Mouse (Mus musculus) Patski (cell line): ENCODE data around the gene Myl3. TPM values are rescaled to one million over a fixed set of nuclear protein-coding genes. Genes with fewer than 3 reads are reported as not detected.

ENCODE experiments used
- ATAC-seq: fragments of 100-300 bp; one replicate; pipeline ENCODE4 v1.8.0; 2021
- CTCF ChIA-PET: fragments of 350-600 bp; sonication (Branson Sonifier 250); formaldehyde crosslinking; loops from one replicate; lab custom pipeline; 2022; ENCODE audit warnings: inconsistent platforms; lab: Charles Lee
- POLR2A ChIA-PET: fragments of 350-600 bp; sonication (Branson Sonifier 250); formaldehyde crosslinking; loops from one replicate; lab custom pipeline; 2022; ENCODE audit warnings: antibody characterized with exemption, inconsistent platforms; lab: Charles Lee
- DNase-seq: peaks from one replicate; pipeline ENCODE4 v3.0.0-alpha.2; 2011; ENCODE audit warnings: low read depth, low spot score
- H3K27me3 ChIP-seq: fragments of 371-371 bp; one replicate; pipeline ENCODE4 v1.5.1; 2021
- CTCF ChIP-seq: fragments of 100-300 bp; IDR thresholded peaks from one replicate; pipeline ENCODE4 v1.5.1; 2021
- in situ Hi-C: fragments of 300-500 bp; cut with MboI; formaldehyde crosslinking; loops from 3 replicates; pipeline ENCODE4 v1.11.1; 2018; ENCODE audit warnings: low pct_unique_long_range_greater_than_20kb, mixed read lengths
- polyA plus RNA-seq: library from polyadenylated mRNA; unstranded; gene quantifications from one replicate; pipeline ENCODE4 v1.2.3, GENCODE M21; 2021

The Myl3 gene
- polyA plus RNA-seq, 1 experiment from 2014 or later, result 0.19 TPM

DNA sequence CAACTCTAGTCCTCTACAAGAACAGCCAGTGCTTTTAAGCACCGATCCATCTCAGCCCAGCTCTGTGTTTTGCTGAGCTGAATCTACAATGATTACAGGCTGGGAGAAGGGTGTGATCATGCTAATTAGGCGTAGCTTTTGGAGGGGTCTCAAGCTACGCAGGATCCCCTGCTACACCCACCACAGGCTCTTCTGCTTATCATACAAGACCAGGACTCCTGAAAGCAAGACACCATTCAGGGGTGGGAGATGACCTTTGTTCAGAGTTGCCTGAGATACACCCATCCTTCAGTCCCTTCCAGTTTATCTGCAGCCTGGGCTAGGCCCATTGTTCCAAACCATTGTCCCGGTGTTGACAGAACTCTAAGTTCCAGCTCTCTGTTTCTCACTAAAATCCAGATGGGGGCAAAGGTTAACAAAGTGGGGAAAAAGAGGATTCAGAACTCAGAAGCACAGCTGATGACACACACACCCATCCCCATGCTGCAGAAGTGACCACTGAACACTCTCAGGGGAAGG, 11.3 kb downstream of the Myl3 start:
- in situ Hi-C loops, result no loop called here
- TF ChIP-seq CTCF, result no peak
- DNase-seq, result no peak
- ATAC-seq, result no peak
- ChIA-PET POLR2A (no interaction called here), CTCF (interaction anchor here (0.9 to 1.5 kb wide), 3 partner anchors 13 to 37 kb away, joined by 3 to 4 read pairs (median 4); no protein-coding TSS in a partner anchor)
- no peaks in the 10 kb centered on the region for H3K27me3 ChIP-seq

GRCm38 (mm10) chr9:110753773-110754172, 12.1 kb downstream of the Myl3 start:
- in situ Hi-C loops, result no loop called here
- POLR2A ChIA-PET, result interaction anchor here (0.7 kb wide), 1 partner anchor 34 kb away, joined by 4 read pairs; no protein-coding TSS in a partner anchor
- ATAC-seq, result no peak
- no peak for TF ChIP-seq CTCF
- CTCF ChIA-PET, result interaction anchor here (1.0 kb wide), 1 partner anchor 27 kb away, joined by 3 read pairs; no protein-coding TSS in a partner anchor
- no peak for DNase-seq
- H3K27me3 ChIP-seq, result no peaks in the 10 kb centered on the region

DNA sequence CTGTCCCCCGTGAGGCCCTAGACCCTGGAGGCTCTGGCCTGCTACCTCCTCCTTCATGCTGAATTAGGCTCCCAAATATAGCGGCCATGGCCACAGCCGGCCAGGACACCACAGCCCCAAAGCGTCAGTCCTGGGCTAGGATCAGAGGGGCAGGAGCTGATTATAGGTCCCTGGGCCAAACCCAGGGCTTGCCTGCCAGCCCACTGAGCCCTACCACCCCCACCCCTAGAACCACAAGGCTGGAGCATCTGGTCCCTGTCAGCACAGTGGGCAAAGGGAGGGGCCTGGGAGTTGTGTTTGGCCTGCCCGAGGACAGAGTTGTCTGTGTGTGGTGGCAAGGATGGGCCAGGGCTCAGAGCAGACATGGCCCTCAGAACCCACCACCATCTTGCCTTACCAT, 16.2 kb downstream of the Myl3 start:
- in situ Hi-C loops, result loop anchor here (5.0 kb wide), 1 partner anchor 41 kb away; no protein-coding TSS in a partner anchor
- no peak for TF ChIP-seq CTCF
- ChIA-PET POLR2A (no interaction called here), CTCF (interaction anchor here (1.2 to 5.2 kb wide), 4 partner anchors 24 to 43 kb away, joined by 3 to 45 read pairs (median 28); no protein-coding TSS in a partner anchor)
- ATAC-seq (no peak), DNase-seq (no peak)
- H3K27me3 ChIP-seq, result no peaks in the 10 kb centered on the region

DNA sequence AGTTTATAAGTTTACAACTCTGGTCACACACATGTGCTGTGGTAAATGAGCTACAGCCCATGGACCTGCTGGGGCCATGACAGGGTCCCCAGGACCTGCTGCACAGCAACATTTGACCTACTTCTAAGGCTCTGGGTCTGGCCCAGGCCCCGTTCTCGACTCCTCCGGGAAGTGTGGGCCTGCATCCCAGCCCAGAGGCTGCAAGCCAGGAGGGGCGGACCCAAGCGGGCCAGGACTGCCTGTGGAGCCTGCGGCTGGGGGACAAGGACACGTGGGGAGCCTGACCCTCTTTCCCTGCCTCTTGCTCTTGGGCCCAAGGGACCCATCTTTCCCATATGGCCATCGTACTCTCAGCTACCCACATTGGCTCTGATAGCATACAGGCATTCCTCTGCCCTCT, 16.9 kb downstream of the Myl3 start:
- no peak for ATAC-seq
- ChIA-PET CTCF (interaction anchor here (0.8 to 5.2 kb wide), 12 partner anchors 10 to 44 kb away, joined by 3 to 45 read pairs (median 7); partner anchors contain the start of gene Myl3), POLR2A (interaction anchor here (1.3 kb wide), 1 partner anchor 9 kb away, joined by 3 read pairs; no protein-coding TSS in a partner anchor)
- in situ Hi-C loops, result loop anchor here (5.0 kb wide), 1 partner anchor 41 kb away; no protein-coding TSS in a partner anchor
- H3K27me3 ChIP-seq, result no peaks in the 10 kb centered on the region
- no peak for TF ChIP-seq CTCF
- no peak for DNase-seq

- no peaks in the 10 kb centered on the region for H3K27me3 ChIP-seq
- ChIA-PET POLR2A (interaction anchor here (1.2 to 1.3 kb wide), 2 partner anchors 9 to 43 kb away, joined by 3 read pairs; no protein-coding TSS in a partner anchor), CTCF (interaction anchor here (0.7 to 5.2 kb wide), 16 partner anchors 10 to 121 kb away, joined by 3 to 45 read pairs (median 6); partner anchors contain the start of genes Als2cl, Myl3, Pth1r and Tmie)
- DNase-seq (no peak), ATAC-seq (no peak)
- no peak for TF ChIP-seq CTCF
- in situ Hi-C loops, result loop anchor here (5.0 kb wide), 1 partner anchor 42 kb away; no protein-coding TSS in a partner anchor
Measured at GRCm38 (mm10) chr9:110759265-110759664, 17.6 kb downstream of the Myl3 start.

GRCm38 (mm10) chr9:110760886-110761285, 19.2 kb downstream of the Myl3 start:
- no peak for TF ChIP-seq CTCF
- in situ Hi-C loops, result no loop called here
- no peak for DNase-seq
- no peak for ATAC-seq
- no peaks in the 10 kb centered on the region for H3K27me3 ChIP-seq
- ChIA-PET POLR2A (interaction anchor here (0.5 to 0.8 kb wide), 2 partner anchors 10 to 44 kb away, joined by 3 read pairs; no protein-coding TSS in a partner anchor), CTCF (interaction anchor here (0.7 to 5.2 kb wide), 9 partner anchors 10 to 349 kb away, joined by 3 to 45 read pairs (median 4); partner anchors contain the start of genes Als2cl and Tmie)

DNA sequence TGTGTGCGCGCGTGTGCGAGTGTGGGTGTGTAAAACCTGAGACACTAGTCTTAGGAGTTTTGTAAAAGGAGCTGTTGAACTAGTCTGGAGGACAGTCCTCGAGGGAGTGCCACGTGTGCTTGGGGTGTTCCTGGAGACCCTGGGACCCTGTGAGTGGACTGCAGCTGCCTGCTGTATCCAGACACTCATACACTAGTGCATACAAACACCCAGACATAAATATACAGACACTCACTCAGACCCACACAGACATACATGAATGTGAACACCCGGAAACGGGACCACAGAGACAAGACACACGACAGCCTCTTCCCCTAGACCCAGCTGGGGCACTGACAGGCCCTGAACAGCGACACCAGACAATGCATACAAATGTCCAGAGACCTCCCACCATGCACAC, 21.1 kb downstream of the Myl3 start:
- no peaks in the 10 kb centered on the region for H3K27me3 ChIP-seq
- in situ Hi-C loops, result no loop called here
- ChIA-PET POLR2A (no interaction called here), CTCF (no interaction called here)
- no peak for DNase-seq
- ATAC-seq, result no peak
- no peak for TF ChIP-seq CTCF

- ATAC-seq, result no peak
- in situ Hi-C loops, result no loop called here
- no peaks in the 10 kb centered on the region for H3K27me3 ChIP-seq
- ChIA-PET CTCF (no interaction called here), POLR2A (no interaction called here)
- TF ChIP-seq CTCF, result no peak
- no peak for DNase-seq
Measured at GRCm38 (mm10) chr9:110763405-110763804, 21.7 kb downstream of the Myl3 start.

DNA sequence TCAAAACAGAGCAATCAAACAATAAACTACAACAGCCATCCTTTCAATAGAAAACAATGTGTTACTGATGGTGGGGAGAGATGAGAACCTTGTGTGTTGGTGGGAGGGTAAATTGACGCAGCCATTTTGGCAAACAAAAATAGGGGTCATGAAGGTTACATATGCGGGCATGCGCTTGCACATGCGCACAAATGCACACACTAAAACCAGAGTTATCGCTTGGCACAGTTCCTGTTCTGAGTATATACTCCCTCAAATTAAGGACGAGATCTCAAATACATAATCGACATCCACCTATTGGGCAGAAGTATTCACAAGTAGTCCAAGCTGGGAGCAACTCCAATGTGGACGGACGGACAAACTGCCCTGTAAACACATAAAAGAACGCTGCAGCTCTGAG, 30.7 kb downstream of the Myl3 start:
- no peak for TF ChIP-seq CTCF
- H3K27me3 ChIP-seq, result no peaks in the 10 kb centered on the region
- ATAC-seq (no peak), DNase-seq (no peak)
- POLR2A ChIA-PET, result no interaction called here
- CTCF ChIA-PET, result no interaction called here
- in situ Hi-C loops, result loop anchor here (10.0 kb wide), 1 partner anchor 328 kb away; no protein-coding TSS in a partner anchor

- in situ Hi-C loops, result loop anchor here (10.0 kb wide), 1 partner anchor 330 kb away; no protein-coding TSS in a partner anchor
- no peak for DNase-seq
- ATAC-seq, result no peak
- ChIA-PET POLR2A (no interaction called here), CTCF (interaction anchor here (1.0 to 2.1 kb wide), 3 partner anchors 57 to 61 kb away, joined by 3 to 5 read pairs (median 3); no protein-coding TSS in a partner anchor)
- no peak for TF ChIP-seq CTCF
- H3K27me3 ChIP-seq, result no peaks in the 10 kb centered on the region
Measured at GRCm38 (mm10) chr9:110774403-110775268, 33.0 kb downstream of the Myl3 start.
